Mouse (Mus musculus): Measurements from ENCODE around the gene Zmynd8. TPM values are rescaled to one million over a fixed set of nuclear protein-coding genes. Genes with fewer than 3 reads are reported as not detected.

The Zmynd8 gene
- polyA plus RNA-seq, 2 experiments from 2014 or later, result 41.1 to 48.5 TPM

DNA sequence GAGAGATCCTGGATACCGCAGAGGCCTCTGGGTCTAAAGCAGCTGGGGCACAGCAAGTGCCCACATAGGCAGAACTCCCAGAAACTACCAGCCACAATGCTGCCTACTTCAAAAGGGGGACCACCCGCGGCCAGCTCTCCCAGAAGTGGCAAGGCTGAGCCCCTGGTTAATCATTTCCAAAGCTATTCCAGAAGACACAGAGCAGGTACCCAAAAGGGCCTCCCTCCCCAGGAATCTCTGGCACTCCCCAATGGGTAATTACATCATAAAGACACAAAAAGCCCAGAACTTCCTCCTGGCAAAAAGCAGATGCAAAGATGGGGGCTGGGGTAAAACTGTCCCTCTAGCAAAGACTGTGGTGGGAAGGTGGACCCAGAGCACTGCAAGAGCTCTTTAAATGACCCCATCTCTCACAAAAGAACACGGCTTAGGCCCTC, 41.4 kb downstream of the Zmynd8 start:
- no peak for ATAC-seq

DNA sequence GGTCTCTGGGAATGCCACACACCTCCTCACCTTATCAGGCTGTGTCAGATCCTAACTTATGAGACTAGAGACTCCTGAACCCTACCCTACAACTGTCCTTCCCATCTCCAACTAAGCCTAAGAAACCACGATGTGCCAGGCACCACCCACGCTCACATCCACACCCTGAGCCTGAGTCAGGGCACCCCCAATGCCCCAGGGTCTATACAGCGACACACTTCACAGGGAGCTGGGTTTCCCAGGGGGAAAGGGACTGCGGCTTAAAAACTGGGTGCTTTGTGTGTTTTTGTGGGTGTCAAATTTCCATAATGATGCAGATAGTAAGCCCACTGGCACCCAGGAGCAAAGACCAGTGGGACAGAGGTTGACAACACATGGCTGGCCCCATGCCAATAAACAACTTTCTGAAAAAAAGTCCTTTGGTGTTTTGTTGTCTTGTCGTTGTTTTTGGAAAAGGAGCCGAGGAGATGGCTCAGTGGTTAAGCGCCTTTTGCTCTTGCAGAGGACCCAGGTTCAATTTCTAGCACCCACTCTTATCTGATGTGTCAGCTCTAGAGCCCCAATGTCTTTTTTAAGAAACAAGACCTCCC, 42.1 kb downstream of the Zmynd8 start:
- ATAC-seq, result no peak

DNA sequence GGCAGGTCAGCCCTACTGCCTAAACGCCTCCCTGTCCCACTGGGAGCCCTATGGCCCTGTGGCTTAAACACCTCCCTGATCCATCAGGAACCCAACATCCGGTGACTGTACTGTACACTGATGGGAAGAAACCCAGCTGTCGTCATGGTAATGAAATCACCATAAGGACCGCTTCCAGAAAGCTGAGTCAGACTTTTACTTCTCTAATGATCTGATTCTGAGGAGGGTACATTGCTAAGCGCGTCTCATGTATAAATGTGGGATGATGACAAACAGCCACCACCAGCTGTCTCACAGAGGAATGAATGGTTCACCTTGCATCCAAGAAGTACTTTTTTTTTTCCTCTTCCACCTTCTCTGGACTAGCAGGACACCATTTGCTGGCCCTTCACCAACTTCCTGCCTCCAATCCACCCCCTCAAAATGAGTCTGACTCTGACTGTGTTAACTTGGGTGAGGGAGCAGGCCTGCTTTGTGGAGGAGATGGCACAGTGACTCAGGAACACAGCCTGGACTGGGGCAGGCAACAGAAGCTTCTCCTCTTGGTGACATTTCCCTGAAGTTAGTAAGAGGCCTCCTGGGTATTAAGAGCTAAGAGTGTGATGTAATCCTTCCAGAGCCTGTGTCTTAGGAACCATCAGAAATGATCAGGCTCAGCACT, 43.0 kb downstream of the Zmynd8 start:
- no peak for ATAC-seq

GRCm38 (mm10) chr2:165854207-165854968, 44.4 kb downstream of the Zmynd8 start:
- ATAC-seq, result no peak

- ATAC-seq, result no peak
These were observed 45.8 kb downstream of the Zmynd8 start for GRCm38 (mm10) chr2:165852896-165853633.

DNA sequence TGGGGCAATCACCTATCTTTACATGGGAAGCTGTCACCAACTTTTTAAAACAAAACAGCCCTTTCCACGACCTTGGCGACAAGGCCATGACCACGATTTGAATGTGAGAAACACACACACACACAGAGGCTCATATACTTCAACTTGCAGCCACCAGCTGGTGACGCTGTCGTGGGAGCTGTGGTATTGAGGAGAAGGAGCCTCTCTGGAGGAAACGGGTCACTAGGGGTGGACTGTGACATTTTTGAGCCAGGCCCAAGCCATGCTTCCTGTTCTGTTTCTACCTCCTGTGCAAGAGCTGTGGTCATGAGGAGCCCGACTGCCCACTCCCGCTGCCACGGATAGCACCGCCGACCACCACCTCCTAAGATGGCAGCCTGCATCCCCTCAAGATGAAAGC, 46.4 kb downstream of the Zmynd8 start:
- no peak for ATAC-seq

DNA sequence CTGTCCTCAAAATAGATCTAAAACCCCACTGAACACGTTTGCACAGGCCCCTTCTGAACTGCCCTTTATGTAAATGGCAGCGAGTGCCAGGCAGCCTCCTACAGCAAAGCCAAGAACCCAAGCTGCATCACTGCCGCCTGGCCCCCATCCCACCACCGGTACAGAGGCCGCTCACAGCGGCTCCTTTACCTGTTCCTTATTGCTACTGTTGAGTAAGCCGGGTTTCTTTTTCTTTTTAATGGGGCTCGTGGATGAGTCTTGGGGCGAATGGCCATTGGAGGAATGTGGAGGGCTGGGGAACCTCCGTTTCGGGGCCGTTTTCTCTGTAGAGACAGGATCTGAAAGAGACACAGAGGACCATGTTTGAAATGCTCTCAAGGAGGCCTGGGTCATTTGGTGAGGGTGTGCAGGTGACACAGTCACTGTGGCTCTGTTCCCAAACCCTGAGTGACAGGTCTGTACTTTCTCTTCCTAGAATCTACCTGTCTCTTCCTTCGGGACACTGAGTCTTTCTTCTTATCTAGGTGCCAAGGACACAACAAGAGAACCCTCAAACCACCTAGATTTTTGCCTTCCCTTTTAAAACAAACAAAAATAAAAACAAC, 46.9 kb downstream of the Zmynd8 start:
- ATAC-seq, result no peak

DNA sequence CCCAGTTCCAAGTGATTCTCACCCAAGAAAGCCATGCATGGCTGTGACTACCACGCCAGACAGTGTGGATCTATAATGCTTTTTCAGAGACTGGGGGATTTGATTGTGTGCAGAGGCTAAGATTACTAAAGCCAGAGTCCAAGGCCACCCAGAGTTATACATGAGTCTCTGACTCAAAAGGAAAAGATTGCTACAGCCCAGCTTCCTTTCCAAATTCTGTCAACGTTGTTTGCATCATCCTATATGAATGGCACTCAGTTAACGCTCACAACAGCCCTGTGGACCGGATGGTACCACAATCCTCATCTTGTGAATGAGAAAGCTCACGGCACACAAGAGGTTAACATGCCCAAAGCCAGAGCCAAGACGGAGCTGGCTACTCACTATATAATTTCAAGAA, 48.0 kb downstream of the Zmynd8 start:
- no peak for ATAC-seq

DNA sequence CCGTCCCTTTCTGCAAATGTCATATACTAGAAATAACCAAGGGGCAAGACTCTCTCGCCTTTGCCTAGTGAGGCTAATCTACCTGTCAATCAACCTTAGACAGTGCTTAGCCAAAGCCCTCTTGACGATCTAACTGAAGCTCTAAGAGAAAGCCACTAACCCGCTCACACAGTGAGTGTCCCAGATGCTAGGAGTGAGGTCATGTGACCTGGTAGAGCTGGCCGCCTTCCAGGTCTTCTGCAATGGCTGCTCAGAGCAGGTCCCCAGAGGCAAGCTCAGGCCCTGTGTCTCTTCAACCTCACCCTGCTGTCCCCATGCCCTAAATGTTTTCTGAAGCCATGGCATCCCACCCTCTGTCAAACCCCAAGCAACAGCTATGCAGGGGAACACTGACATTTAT, 49.7 kb downstream of the Zmynd8 start:
- ATAC-seq, result no peak

DNA sequence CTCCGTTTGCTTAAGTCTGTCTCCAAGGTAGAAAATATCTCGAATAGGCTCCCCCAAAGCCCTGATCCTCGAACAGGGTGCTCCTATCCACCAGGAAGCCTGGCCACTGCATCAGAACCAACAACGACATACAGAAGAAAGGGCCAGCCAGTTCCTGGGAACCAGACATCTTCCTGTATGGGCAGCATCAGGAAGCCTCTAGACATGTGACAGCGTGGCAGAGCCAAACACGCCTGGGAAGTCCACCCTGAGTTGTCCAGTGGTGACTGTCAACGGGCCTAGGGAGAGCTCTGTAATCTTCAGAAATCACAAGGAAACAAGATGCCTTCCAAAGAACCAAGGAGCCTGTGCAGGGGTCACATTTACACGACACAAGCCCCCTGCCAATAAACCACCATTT, 52.0 kb downstream of the Zmynd8 start:
- ATAC-seq, result no peak

- ATAC-seq, result no peak
These were observed 53.3 kb downstream of the Zmynd8 start for GRCm38 (mm10) chr2:165845490-165845889.

- ATAC-seq, result no peak
These were observed 55.5 kb downstream of the Zmynd8 start for GRCm38 (mm10) chr2:165843350-165843749.

DNA sequence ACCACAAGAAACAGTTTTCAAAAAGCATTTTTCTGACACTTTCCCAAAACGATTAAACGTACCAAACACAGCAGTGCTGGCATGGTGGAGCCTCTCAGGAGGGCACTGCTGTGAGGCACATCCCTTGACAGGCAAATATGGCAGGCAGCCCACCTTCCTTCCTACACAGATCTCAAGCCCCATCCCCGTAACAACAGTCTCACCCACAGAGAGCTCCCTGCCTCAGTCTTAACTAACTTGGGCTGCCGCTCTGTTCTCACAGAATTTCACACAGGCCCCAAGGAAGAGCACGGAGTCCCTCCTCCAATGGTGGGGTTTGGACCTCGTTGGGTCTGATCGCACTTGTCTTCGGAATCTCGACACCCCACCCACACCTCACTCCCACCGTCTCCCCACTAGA, 56.6 kb downstream of the Zmynd8 start:
- ATAC-seq, result no peak

- no peak for ATAC-seq
These were observed 57.0 kb downstream of the Zmynd8 start for GRCm38 (mm10) chr2:165841805-165842204.

GRCm38 (mm10) chr2:165840852-165841251, 58.0 kb downstream of the Zmynd8 start:
- ATAC-seq, result no peak

GRCm38 (mm10) chr2:165839317-165839652, 59.5 kb downstream of the Zmynd8 start:
- no peak for ATAC-seq

- ATAC-seq, result no peak
These were observed 60.1 kb downstream of the Zmynd8 start for GRCm38 (mm10) chr2:165838606-165839316.

GRCm38 (mm10) chr2:165834601-165835000, 64.2 kb downstream of the Zmynd8 start:
- no peak for ATAC-seq

- ATAC-seq, result no peak
These were observed 65.3 kb downstream of the Zmynd8 start for GRCm38 (mm10) chr2:165833468-165833867.

GRCm38 (mm10) chr2:165832720-165833119, 66.1 kb downstream of the Zmynd8 start:
- ATAC-seq, result no peak

DNA sequence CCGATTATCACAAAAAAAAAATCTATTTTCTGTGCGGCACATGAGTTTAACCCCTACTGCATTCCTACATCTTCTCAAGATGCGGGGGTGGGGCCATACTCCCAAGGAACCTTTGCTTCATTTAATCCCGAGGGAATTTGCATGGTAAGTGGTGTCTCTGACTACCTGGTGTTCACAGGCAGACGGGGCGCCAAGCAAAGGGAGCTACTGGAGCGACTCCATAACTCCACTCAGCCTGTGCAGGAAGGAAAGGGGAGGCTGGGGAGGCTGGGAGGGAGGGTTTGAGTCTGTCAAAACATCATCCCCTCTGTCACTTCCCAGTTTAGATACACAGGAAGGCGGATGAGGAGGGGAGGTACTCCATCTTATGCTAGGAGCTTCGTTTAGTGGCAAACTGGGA, 66.5 kb downstream of the Zmynd8 start:
- no peak for ATAC-seq

DNA sequence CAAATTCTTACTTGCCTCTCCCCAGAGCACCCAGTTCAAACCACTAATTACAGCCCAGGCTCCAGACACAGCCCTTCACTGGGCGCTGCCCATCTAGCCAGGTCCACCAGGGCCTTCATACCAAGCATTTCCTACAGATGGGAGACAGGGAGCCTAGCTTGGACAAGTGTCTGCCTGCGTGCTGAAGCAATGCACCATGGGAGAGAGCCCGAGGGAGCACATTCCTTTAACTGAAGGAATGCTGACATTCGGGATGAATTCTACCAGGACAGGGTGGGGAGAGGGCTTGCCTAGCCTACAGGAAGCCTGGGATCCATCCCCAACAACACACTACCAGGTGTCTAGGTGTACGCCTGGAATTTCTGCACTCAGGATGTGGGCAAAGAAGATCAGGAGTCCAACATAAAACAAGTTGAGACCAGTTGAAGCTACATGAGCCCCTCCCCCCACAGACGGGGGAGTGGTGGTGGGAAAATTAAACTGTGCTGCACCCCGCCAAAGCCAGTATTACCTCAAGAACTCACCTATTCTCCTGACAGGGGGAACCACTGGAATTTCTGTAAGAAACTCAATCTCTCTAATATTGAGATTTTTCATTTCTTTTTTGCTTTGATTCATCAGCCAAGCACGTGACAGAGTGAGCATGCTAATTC, 67.1 kb downstream of the Zmynd8 start:
- no peak for ATAC-seq

Measured in activated CD4-positive, CD25-positive, alpha-beta regulatory T cell, adult 4 months (primary cell).